Mouse (Mus musculus): ENCODE measurements at regions not wholly inside any gene's neighbourhood (a gene's known extent, or its start where the extent isn't known, plus 50 kb on each side); places are given as distances from the start of the nearest gene placed in this dataset.

DNA sequence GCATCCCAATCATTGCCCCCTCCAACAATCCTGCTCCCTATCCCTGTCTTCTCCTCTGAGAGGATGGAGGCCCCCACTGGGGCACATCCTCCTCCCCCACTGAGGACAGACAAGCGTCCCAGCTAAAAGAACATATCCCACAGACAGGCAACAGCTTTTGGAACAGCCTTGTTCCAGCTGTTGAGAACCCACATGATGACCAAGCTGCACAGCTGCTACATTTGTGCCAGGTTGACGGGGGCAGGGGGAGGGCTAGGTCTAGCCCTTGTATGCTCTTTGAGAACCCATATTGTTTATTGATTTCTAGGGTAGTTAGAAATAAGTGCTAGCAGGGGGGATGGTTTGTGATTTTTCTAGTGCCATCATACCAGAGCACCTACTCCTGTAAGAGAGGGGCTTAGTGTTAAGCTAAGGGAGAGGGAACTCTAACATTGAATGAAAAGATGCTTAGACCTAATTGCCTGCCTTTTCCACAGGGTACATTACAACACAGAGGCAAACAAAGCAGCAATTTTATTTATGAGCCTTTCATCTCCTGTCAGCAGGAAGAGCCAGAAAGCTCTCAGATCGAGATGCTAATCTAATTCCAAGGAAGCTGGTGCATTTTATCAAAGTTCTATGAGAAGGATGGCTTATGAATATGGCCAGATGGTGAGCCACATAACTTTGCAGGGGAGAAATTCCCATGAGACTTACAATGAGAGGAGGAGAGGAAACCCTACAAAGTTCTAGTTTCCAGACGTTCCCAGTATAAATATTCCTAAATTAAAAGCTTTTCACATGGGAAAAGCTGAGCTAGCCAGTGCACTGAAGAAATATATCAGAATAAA, 137.6 kb upstream of the Zpld1 start:
- Histone ChIP-seq H3K27ac (replicated peaks; ENCODE audit: low read depth, low read length) (no peak overlapping the region), H3K4me3 (ENCODE audit: insufficient read depth, low read depth, low read length) (no peak overlapping the region), H3K4me1 (ENCODE audit: control insufficient read depth, insufficient read depth, insufficient read length, low read length) (no peaks in the 10 kb centered on the region)

DNA sequence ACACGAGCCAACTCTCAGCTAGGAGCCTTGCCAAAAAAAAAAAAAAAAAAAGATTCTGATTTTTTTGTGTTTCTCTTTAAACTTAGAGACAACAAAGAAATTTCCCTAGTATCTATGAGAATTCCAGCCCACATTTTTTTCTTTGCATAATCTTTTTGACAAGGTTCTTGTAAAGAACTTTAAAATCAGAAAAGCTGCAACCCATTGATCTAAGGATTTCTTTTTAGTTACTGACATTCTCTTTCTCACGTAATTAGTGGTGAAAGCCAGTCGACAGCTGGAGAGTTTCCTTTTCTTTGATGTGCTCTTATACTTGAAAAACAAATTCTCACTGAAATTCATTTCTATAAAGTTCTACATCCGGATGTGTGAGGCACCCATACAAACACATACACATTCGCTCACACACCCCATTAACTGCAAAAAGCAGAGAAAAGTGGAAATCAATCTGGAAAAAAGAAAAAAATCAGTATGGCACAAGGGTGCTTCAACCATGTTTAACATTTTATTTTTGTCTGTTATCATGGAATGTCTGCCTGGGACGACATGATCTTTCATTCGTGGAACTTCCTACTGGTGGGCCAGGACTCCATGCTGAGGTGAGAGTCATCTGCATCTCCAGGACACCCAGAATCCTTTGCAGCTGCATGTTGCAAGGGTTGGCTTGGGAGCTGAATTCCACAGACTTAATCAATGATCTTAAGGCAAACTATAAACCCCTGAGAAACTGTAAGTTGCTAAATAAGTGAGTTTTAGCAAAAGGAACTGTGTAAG, 124.0 kb upstream of the Zpld1 start:
- H3K4me3 ChIP-seq (ENCODE audit: insufficient read depth, low read depth, low read length) = no peak overlapping the region
- no peaks in the 10 kb centered on the region for H3K4me1 ChIP-seq (ENCODE audit: control insufficient read depth, insufficient read depth, insufficient read length, low read length)
- no peak overlapping the region for H3K27ac ChIP-seq (replicated peaks; ENCODE audit: low read depth, low read length)

DNA sequence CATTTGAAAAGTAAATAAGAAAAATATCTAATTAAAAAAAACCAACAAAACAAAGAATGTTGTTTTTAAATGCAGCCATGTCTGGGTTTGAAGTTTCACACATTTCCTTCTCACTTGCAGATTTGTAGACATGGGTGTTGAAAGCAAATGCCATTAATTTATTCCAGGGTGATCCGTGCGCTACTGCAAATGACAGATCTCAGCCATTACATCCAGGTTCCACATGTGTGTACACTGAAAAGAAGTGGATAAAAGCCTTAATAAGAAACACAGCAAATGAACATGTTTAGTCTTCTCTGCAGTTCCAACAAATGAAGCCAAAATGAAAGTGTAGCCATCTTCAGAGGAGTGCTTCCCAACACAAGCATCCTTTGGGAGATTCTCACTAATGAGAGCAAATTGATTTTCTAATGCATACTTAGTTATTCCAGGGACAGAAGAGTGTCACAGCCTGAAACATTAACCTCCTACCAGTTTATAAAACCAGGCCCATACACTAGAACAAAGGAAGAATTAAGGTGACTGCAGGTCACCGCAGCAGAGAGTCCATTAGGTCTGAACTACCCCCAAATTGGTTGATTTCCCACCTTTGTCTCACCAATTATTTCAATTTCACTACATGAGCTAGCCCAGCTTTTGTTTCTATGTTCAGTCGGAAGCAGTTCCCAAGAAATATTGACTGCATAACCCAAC, 123.2 kb upstream of the Zpld1 start:
- Histone ChIP-seq H3K4me1 (ENCODE audit: control insufficient read depth, insufficient read depth, insufficient read length, low read length) (no peaks in the 10 kb centered on the region), H3K4me3 (ENCODE audit: insufficient read depth, low read depth, low read length) (no peak overlapping the region), H3K27ac (replicated peaks; ENCODE audit: low read depth, low read length) (no peak overlapping the region)

DNA sequence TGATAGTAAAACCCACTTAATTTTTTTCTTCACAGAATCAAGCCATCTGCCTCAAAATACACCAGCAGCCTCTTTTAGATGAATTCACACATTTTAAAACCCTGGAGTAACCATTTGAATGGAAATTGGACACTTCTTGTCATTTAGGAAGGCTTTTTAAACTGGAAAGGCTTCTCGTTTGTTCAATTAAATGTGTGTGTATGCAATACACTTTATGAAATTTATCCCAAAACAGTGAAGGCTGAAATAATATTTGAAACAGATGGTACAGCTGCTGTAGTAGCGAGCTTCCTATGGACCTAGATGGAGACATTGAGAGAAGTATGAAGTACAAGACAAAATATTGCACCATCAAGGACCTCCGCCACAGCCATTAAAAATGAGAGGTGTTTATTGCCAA, 121.1 kb upstream of the Zpld1 start:
- no peaks in the 10 kb centered on the region for H3K4me1 ChIP-seq (ENCODE audit: control insufficient read depth, insufficient read depth, insufficient read length, low read length)

DNA sequence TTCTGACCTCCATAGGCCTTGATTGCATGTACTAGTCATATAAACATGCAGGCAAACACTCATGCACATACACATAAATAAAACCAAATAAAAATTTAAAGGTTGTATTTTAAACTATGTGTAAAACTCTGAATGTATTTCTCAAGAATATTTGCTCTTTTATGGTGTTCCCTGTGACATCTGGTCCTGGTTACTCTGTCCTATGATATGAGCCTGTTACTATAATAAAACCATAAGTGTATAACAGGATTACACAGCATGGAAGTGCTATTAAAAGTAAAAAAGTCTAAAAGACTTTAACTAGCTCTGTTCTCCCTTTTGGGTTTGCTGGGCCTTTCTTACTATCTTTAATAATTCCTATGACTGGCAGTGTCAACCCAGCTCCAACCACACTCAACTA, 103.0 kb upstream of the Zpld1 start:
- no peak overlapping the region for H3K4me3 ChIP-seq (ENCODE audit: insufficient read depth, low read depth, low read length)
- H3K4me1 ChIP-seq (ENCODE audit: control insufficient read depth, insufficient read depth, insufficient read length, low read length) = no peaks in the 10 kb centered on the region
- no peak overlapping the region for H3K27ac ChIP-seq (replicated peaks; ENCODE audit: low read depth, low read length)

More for the DNA sequence above, 121.1 kb upstream of the Zpld1 start:
- no peak overlapping the region for H3K27ac ChIP-seq (replicated peaks; ENCODE audit: low read depth, low read length)
- no peak overlapping the region for H3K4me3 ChIP-seq (ENCODE audit: insufficient read depth, low read depth, low read length)

DNA sequence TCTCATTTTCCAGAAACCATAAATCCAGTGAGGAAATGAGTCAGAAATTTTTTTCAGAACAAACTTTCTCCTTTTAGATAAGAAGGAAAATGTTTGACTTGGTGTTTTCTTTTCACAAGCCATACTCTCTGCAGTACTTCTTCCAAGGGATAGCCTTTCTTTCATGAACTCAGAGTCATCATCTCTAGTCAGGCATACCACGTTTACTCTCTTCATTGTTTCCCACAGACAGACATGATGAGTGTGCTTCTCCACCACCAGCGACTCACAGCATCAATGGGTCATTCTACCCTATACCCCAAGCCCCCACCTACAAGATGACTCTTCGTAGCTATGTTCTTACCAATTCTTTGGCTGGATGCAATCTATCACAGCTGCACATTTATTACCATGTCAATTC, 97.1 kb upstream of the Zpld1 start:
- H3K4me1 ChIP-seq (ENCODE audit: control insufficient read depth, insufficient read depth, insufficient read length, low read length) = no peaks in the 10 kb centered on the region
- H3K27ac ChIP-seq (replicated peaks; ENCODE audit: low read depth, low read length) = no peak overlapping the region
- no peak overlapping the region for H3K4me3 ChIP-seq (ENCODE audit: insufficient read depth, low read depth, low read length)

DNA sequence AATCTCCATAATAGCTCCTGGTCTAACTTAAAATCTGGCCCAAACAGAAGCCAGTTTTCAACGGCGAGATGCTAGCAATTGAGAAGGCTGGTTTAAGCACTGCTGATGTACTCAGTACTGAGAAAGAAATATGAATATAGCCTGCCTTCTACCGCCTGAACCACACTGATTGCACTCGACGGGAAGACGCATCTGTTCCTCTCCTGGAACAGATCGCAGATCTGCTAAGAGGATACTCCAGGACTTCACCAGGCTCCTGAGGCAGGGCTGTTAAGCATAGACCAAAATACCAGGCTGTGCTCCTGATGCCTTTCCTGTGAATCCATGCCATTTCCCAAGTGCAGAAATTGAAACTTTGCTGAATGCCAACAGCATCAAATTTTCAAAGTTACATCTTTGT, 92.6 kb upstream of the Zpld1 start:
- Histone ChIP-seq H3K4me3 (ENCODE audit: insufficient read depth, low read depth, low read length) (no peak overlapping the region), H3K27ac (replicated peaks; ENCODE audit: low read depth, low read length) (no peak overlapping the region), H3K4me1 (ENCODE audit: control insufficient read depth, insufficient read depth, insufficient read length, low read length) (no peaks in the 10 kb centered on the region)

DNA sequence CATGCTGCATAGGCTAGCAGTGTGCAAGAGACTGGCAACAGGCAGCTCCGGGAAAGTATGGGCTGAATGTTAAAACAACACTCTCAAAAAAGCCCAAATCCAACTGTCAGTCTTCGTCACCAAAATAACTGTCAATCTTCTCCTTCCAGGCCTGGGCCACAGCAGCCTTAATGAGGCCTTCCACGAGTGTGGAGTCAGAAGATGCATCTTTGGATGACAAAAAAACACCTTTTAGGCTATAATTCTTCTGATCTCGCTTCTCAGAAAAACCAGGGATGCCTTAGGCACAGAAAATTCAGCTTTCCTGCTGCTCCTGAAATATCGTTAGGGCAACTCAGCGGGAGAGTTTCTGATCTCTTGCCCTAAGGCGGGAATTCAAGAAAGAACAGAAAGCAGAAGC, 82.2 kb upstream of the Zpld1 start:
- Histone ChIP-seq H3K4me1 (ENCODE audit: control insufficient read depth, insufficient read depth, insufficient read length, low read length) (no peaks in the 10 kb centered on the region), H3K27ac (replicated peaks; ENCODE audit: low read depth, low read length) (no peak overlapping the region), H3K4me3 (ENCODE audit: insufficient read depth, low read depth, low read length) (no peak overlapping the region)

DNA sequence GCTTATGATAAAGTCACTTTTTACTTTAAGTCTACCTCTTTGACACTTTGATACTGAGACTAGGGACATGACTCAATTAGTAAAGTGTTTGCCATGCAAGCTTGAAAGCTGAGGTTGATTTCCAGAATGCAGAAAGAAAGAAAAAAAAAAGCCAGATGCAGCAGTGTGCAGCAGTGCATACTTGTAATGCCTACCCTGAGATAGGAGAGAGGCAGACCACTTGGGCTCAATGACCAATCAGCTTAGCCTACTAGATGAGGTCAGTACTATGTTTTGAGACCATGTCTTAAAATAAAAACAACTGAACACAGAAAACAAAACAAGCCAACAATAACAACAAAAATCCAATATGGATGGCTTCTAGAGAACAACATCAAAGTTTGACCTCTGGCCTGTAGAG, 81.4 kb upstream of the Zpld1 start:
- Histone ChIP-seq H3K27ac (replicated peaks; ENCODE audit: low read depth, low read length) (no peak overlapping the region), H3K4me3 (ENCODE audit: insufficient read depth, low read depth, low read length) (no peak overlapping the region), H3K4me1 (ENCODE audit: control insufficient read depth, insufficient read depth, insufficient read length, low read length) (no peaks in the 10 kb centered on the region)

DNA sequence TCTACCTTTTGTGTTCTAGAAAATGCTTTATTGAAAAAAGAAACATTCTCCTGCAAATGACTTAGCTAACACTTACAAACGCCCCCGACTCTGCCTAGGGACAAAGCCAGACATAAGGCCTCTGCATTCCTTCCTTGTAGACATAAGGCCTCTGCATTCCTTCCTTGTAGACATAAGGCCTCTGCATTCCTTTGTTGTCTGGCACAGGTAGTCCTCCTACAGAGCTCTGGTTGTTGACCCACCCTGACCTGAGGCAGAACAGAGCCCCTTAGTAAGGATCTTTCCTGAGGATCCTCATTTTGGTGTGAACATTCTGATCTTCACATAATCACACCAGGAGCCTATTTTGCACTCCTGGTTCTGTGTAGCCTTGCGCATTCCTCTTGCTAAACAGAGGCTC, 80.9 kb upstream of the Zpld1 start:
- H3K4me1 ChIP-seq (ENCODE audit: control insufficient read depth, insufficient read depth, insufficient read length, low read length) = no peaks in the 10 kb centered on the region
- H3K27ac ChIP-seq (replicated peaks; ENCODE audit: low read depth, low read length) = no peak overlapping the region
- no peak overlapping the region for H3K4me3 ChIP-seq (ENCODE audit: insufficient read depth, low read depth, low read length)

DNA sequence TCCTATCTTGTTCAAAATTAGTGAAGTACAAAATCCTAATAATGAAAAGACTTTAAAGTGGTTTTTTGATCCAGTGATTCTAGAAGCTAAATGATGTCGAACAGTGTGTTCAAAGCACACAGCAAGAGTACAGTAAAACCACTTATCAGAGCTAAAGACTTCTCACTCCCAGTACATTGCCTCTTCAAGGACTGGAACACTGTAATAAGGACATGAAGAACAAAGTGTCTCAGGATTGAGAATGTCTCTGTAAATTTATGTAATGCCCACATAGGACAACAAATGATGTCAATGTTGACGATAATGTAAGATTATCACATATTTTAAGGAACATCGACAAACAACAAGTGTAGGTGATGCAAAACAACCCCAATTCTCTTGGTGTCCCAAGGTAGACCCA, 78.1 kb upstream of the Zpld1 start:
- Histone ChIP-seq H3K4me3 (ENCODE audit: insufficient read depth, low read depth, low read length) (no peak overlapping the region), H3K4me1 (ENCODE audit: control insufficient read depth, insufficient read depth, insufficient read length, low read length) (no peaks in the 10 kb centered on the region), H3K27ac (replicated peaks; ENCODE audit: low read depth, low read length) (no peak overlapping the region)

DNA sequence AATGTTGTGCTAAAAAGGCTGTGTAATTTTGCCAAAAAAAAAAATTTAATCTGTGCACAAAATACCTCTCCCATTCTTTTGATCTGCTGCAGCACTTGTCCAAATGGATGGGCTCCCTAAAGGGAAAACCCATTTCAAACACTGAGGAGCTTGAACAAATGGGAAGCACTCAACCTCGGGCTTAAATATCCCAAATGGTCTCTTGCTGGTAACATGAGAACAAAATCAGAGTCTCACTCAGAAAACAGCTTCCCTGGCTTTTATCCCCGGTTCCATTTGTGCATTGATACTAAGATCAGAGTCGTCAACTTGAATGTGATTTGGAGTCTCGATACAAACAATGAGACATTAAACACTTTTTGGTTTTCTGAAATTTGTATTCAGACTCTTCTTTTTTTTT, 59.9 kb upstream of the Zpld1 start:
- Histone ChIP-seq H3K27ac (replicated peaks; ENCODE audit: low read depth, low read length) (no peak overlapping the region), H3K4me3 (ENCODE audit: insufficient read depth, low read depth, low read length) (no peak overlapping the region), H3K4me1 (ENCODE audit: control insufficient read depth, insufficient read depth, insufficient read length, low read length) (no peaks in the 10 kb centered on the region)

DNA sequence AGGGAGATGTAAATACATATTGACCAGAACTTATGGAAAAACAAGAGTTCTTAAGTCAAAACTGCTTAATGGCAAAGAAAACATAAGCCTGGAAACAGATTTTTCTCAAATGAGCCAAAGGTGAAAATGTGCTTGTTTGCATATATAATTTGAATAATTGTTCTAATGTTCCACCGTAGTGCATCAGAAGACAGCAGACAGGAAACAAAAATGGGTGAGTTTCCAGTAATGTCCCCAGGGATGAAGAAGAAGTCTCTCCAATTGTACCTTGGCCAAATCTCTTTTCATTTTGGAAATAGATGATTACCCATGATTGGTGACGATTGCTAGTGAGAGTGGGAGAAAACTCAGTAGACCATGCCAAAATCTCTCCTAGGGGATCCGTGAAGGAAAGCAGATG, 58.3 kb upstream of the Zpld1 start:
- Histone ChIP-seq H3K27ac (replicated peaks; ENCODE audit: low read depth, low read length) (no peak overlapping the region), H3K4me1 (ENCODE audit: control insufficient read depth, insufficient read depth, insufficient read length, low read length) (no peaks in the 10 kb centered on the region), H3K4me3 (ENCODE audit: insufficient read depth, low read depth, low read length) (no peak overlapping the region)
